Mouse (Mus musculus): ENCODE measurements at regions not wholly inside any gene's neighbourhood (a gene's known extent, or its start where the extent isn't known, plus 50 kb on each side); places are given as distances from the start of the nearest gene placed in this dataset.

- no peak for DNase-seq (ENCODE audit: low spot score in 2 of 2)
Measured at GRCm38 (mm10) chr2:117965758-117966157, 145.9 kb upstream of the Thbs1 start.

GRCm38 (mm10) chr2:117968731-117969130, 142.9 kb upstream of the Thbs1 start:
- no peak for DNase-seq (ENCODE audit: low spot score in 2 of 2)

- no peak for DNase-seq (ENCODE audit: low spot score in 2 of 2)
Measured at GRCm38 (mm10) chr2:117970631-117971030, 141.0 kb upstream of the Thbs1 start.

- no peak for DNase-seq (ENCODE audit: low spot score in 2 of 2)
Measured at GRCm38 (mm10) chr2:117977033-117977432, 134.6 kb upstream of the Thbs1 start.

- DNase-seq (ENCODE audit: low spot score in 2 of 2): no peak
Measured at GRCm38 (mm10) chr2:117980856-117981255, 130.8 kb upstream of the Thbs1 start.

- no peak for DNase-seq (ENCODE audit: low spot score in 2 of 2)
Measured at GRCm38 (mm10) chr2:117984569-117984968, 127.1 kb upstream of the Thbs1 start.

- DNase-seq (ENCODE audit: low spot score in 2 of 2): no peak
Measured at GRCm38 (mm10) chr2:117987426-117988215, 124.1 kb upstream of the Thbs1 start.

GRCm38 (mm10) chr2:117988396-117989173, 123.1 kb upstream of the Thbs1 start:
- DNase-seq (ENCODE audit: low spot score in 2 of 2): no peak

- DNase-seq (ENCODE audit: low spot score in 2 of 2): no peak
Measured at GRCm38 (mm10) chr2:117989215-117989614, 122.5 kb upstream of the Thbs1 start.

- no peak for DNase-seq (ENCODE audit: low spot score in 2 of 2)
Measured at GRCm38 (mm10) chr2:117996130-117997083, 115.3 kb upstream of the Thbs1 start.

GRCm38 (mm10) chr2:117999641-118000040, 112.0 kb upstream of the Thbs1 start:
- DNase-seq (ENCODE audit: low spot score in 2 of 2): no peak

GRCm38 (mm10) chr2:118004191-118004590, 107.5 kb upstream of the Thbs1 start:
- DNase-seq (ENCODE audit: low spot score in 2 of 2): no peak

GRCm38 (mm10) chr2:118007539-118008427, 103.9 kb upstream of the Thbs1 start:
- DNase-seq (ENCODE audit: low spot score in 2 of 2): peak; percentile 24 to 57

- peak; percentile 13 to 32 for DNase-seq (ENCODE audit: low spot score in 2 of 2)
Measured at GRCm38 (mm10) chr2:118011679-118012078, 100.0 kb upstream of the Thbs1 start.

GRCm38 (mm10) chr2:118012211-118012610, 99.5 kb upstream of the Thbs1 start:
- no peak for DNase-seq (ENCODE audit: low spot score in 2 of 2)

GRCm38 (mm10) chr2:118013156-118013555, 98.5 kb upstream of the Thbs1 start:
- no peak for DNase-seq (ENCODE audit: low spot score in 2 of 2)

- no peak for DNase-seq (ENCODE audit: low spot score in 2 of 2)
Measured at GRCm38 (mm10) chr2:118015182-118015581, 96.5 kb upstream of the Thbs1 start.

- DNase-seq (ENCODE audit: low spot score in 2 of 2): no peak
Measured at GRCm38 (mm10) chr2:118025829-118026735, 85.6 kb upstream of the Thbs1 start.

- DNase-seq (ENCODE audit: low spot score in 2 of 2): peak; percentile 75 to 80
Measured at GRCm38 (mm10) chr2:118028881-118029280, 82.8 kb upstream of the Thbs1 start.

Data from heart, adult 9 months (tissue).